Comparison of ENCODE assay signal across 10 mouse cellular contexts in the genomic region with DNA sequence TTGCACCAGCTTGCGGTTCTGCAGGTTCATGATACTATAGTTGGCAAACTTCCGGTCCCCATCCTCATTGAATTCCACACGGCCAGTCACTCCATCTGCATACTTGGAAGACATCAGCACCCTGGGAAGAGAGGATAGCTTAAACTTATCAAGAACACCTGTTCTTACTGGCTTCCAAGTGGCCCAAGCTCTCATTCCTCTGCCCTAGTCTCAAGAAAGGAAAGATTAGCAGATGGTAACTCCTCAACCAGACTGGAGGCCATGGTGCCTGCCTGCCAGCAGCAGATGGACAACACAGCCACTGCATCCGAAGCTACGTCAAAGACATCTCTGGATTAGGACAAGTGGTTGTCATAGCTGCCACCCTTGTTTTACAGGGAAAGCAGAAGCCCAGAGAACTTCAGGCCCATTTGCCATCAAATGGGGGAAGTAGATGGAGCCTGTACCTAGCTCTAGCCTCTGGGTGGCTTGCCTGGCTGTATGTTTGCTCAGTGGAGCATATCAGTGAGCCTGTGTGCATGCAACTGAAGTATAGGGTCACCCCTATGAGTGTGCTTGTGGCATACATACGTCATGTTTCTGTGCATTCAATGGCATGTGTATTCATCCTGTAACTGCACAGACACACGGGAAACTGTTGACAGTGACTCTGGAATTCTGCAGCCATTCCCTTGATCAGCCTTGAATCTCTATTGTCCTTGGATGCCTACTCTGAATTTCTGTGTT. TPM values are rescaled to one million over a fixed set of nuclear protein-coding genes. Genes with fewer than 3 reads are reported as not detected.
DNase-seq lines count a peak whose midpoint lies in the region; ATAC-seq lines count a peak whose summit lies in the region.
"Had no signal": no experiment of that assay in that cellular context is flagged by ENCODE, and none has a peak within 500 bp of the region (broad histone marks: within the 10 kb centered on the region; RNA-seq: fewer than 3 reads in every experiment).

No protein-coding gene starts in this region.

- WGBS in heart, embryonic 13.5 days, result 62% methylated on average over 7 of the region's 7 CpGs
- 75% methylated on average over 7 of the region's 7 CpGs for WGBS in hindbrain, embryonic 11.5 days
- WGBS in midbrain, embryonic 13.5 days, result 70% methylated on average over 7 of the region's 7 CpGs

- no peaks in the 10 kb centered on the region for H3K9me3 ChIP-seq in heart, embryonic 13.5 days
- H3K9me3 ChIP-seq in hindbrain, embryonic 11.5 days (ENCODE audit: control insufficient read depth, low read length), result no peaks in the 10 kb centered on the region
- H3K9me3 ChIP-seq in midbrain, embryonic 13.5 days, result no peaks in the 10 kb centered on the region

- no peak overlapping the region for H3K9ac ChIP-seq in heart, embryonic 13.5 days
- H3K9ac ChIP-seq in hindbrain, embryonic 11.5 days (ENCODE audit: low read depth, low read length), result no peak overlapping the region
- peak overlapping the region; percentile 56 for H3K9ac ChIP-seq in midbrain, embryonic 13.5 days (replicated peaks)

- peaks cover 79% of the 10 kb centered on the region for H3K27me3 ChIP-seq in heart, embryonic 13.5 days (replicated peaks)
- H3K27me3 ChIP-seq in hindbrain, embryonic 11.5 days (ENCODE audit: control insufficient read depth, insufficient read depth, low read length), result peaks cover 20% of the 10 kb centered on the region
- peaks cover 65% of the 10 kb centered on the region for H3K27me3 ChIP-seq in midbrain, embryonic 13.5 days

- H3K36me3 ChIP-seq in heart, embryonic 13.5 days, result no peaks in the 10 kb centered on the region
- H3K36me3 ChIP-seq in hindbrain, embryonic 11.5 days (ENCODE audit: control insufficient read depth, insufficient read depth, low read length), result no peaks in the 10 kb centered on the region
- no peaks in the 10 kb centered on the region; the same call in 1 of the 2 replicates for H3K36me3 ChIP-seq in midbrain, embryonic 13.5 days

- ATAC-seq in heart, embryonic 13.5 days (ENCODE audit: extremely low read depth, insufficient number of reproducible peaks, low FRiP score, low TSS enrichment), result no peak
- ATAC-seq in hindbrain, embryonic 11.5 days (ENCODE audit: low FRiP score), result no peak
- no peak for ATAC-seq in midbrain, embryonic 13.5 days
- ATAC-seq in erythroid progenitor cell, adult 5-6 weeks (replicated peaks; ENCODE audit: low FRiP score, poor library complexity, severe bottlenecking), result no peak

- H3K4me1 ChIP-seq in heart, embryonic 13.5 days, result peaks cover 10% of the 10 kb centered on the region
- H3K4me1 ChIP-seq in hindbrain, embryonic 11.5 days (replicated peaks; ENCODE audit: control insufficient read depth, insufficient read depth, low read length), result peaks cover 3% of the 10 kb centered on the region; the same call in 1 of the 2 replicates
- peaks cover 16% of the 10 kb centered on the region for H3K4me1 ChIP-seq in midbrain, embryonic 13.5 days (replicated peaks)

- no peak for DNase-seq in heart, postnatal 4 days
- peak; percentile 76 for DNase-seq in cerebellum, adult 8-10 months
- no peak for DNase-seq in hindbrain, embryonic 11.5 days (ENCODE audit: low spot score)
- DNase-seq in thymus, postnatal 14 days, result no peak
- no peak for DNase-seq in B cell, adult 2 months

- H3K4me3 ChIP-seq in heart, embryonic 13.5 days, result peak overlapping the region; percentile 54
- H3K4me3 ChIP-seq in hindbrain, embryonic 11.5 days (ENCODE audit: low read depth, low read length), result peak overlapping the region; percentile 36; the same call in 1 of the 2 replicates
- H3K4me3 ChIP-seq in midbrain, embryonic 13.5 days (replicated peaks), result peak overlapping the region; percentile 49

- H3K27ac ChIP-seq in heart, embryonic 13.5 days (replicated peaks), result no peak overlapping the region
- no peak overlapping the region for H3K27ac ChIP-seq in hindbrain, embryonic 11.5 days (ENCODE audit: low read depth, low read length)
- H3K27ac ChIP-seq in midbrain, embryonic 13.5 days, result no peak overlapping the region

- peak overlapping the region; percentile 80 for H3K4me2 ChIP-seq in heart, embryonic 13.5 days
- peak overlapping the region; percentile 63; the same call in 1 of the 2 replicates for H3K4me2 ChIP-seq in hindbrain, embryonic 11.5 days (replicated peaks; ENCODE audit: low read depth, low read length)
- peak overlapping the region; percentile 79 for H3K4me2 ChIP-seq in midbrain, embryonic 13.5 days (replicated peaks)

RNA-seq across cellular contexts. Expression of gene Lrrc26, which starts 14.4 kb away (rescaled TPM):
- not detected in 2 replicates for polyA plus RNA-seq in heart, embryonic 13.5 days (2015; fragmentation: Nextera tagmentation; extraction: Ambion mirVana)
- not detected for total RNA-seq in heart, postnatal 4 days (2021)
- polyA plus RNA-seq in hindbrain, embryonic 11.5 days (2014; fragmentation: Nextera tagmentation; extraction: Ambion mirVana), result not detected in 2 replicates
- polyA plus RNA-seq in midbrain, embryonic 13.5 days (2015; fragmentation: Nextera tagmentation; extraction: Ambion mirVana), result 0.27 TPM in 1 of 2 replicates, not detected in the other
- not detected in 2 replicates for total RNA-seq in erythroid progenitor cell, adult 5-6 weeks (2015; ENCODE audit: low replicate concordance)
- not detected in 2 replicates for total RNA-seq in erythroid progenitor cell, adult 5-6 weeks (2017; ENCODE audit: low replicate concordance)
- polyA plus RNA-seq: heart, embryonic 14.5 days had no signal

RNA-seq across cellular contexts. Expression of gene Grin1, which starts 14.9 kb away (rescaled TPM):
- polyA plus RNA-seq in heart, embryonic 13.5 days (2015; fragmentation: Nextera tagmentation; extraction: Ambion mirVana), result 0.09 and 0.16 TPM in 2 replicates
- total RNA-seq in heart, postnatal 4 days (2021), result not detected
- 3.6 and 3.9 TPM in 2 replicates for polyA plus RNA-seq in hindbrain, embryonic 11.5 days (2014; fragmentation: Nextera tagmentation; extraction: Ambion mirVana)
- polyA plus RNA-seq in midbrain, embryonic 13.5 days (2015; fragmentation: Nextera tagmentation; extraction: Ambion mirVana), result 17.5 and 19.0 TPM in 2 replicates
- total RNA-seq in erythroid progenitor cell, adult 5-6 weeks (2015; ENCODE audit: low replicate concordance), result not detected in 2 replicates
- not detected in 2 replicates for total RNA-seq in erythroid progenitor cell, adult 5-6 weeks (2017; ENCODE audit: low replicate concordance)
- polyA plus RNA-seq: heart, embryonic 14.5 days had no signal

RNA-seq across cellular contexts. Expression of gene Tmem210, which starts 16.1 kb away (rescaled TPM):
- not detected in 2 replicates for polyA plus RNA-seq in heart, embryonic 13.5 days (2015; fragmentation: Nextera tagmentation; extraction: Ambion mirVana)
- not detected for total RNA-seq in heart, postnatal 4 days (2021)
- not detected in 2 replicates for polyA plus RNA-seq in hindbrain, embryonic 11.5 days (2014; fragmentation: Nextera tagmentation; extraction: Ambion mirVana)
- not detected in 2 replicates for polyA plus RNA-seq in midbrain, embryonic 13.5 days (2015; fragmentation: Nextera tagmentation; extraction: Ambion mirVana)
- total RNA-seq in erythroid progenitor cell, adult 5-6 weeks (2015; ENCODE audit: low replicate concordance), result not detected in 2 replicates
- not detected in 2 replicates for total RNA-seq in erythroid progenitor cell, adult 5-6 weeks (2017; ENCODE audit: low replicate concordance)
- polyA plus RNA-seq: heart, embryonic 14.5 days; spleen, adult 2 months had no signal

RNA-seq across cellular contexts. Expression of gene Man1b1, which starts 28.0 kb away (rescaled TPM):
- polyA plus RNA-seq in heart, embryonic 13.5 days (2015; fragmentation: Nextera tagmentation; extraction: Ambion mirVana), result 28.4 and 31.3 TPM in 2 replicates
- total RNA-seq in heart, postnatal 4 days (2021), result 10 to 100 TPM; 27.2 to 28.6 TPM
- polyA plus RNA-seq in hindbrain, embryonic 11.5 days (2014; fragmentation: Nextera tagmentation; extraction: Ambion mirVana), result 86.7 and 133 TPM in 2 replicates
- polyA plus RNA-seq in midbrain, embryonic 13.5 days (2015; fragmentation: Nextera tagmentation; extraction: Ambion mirVana), result 60.0 and 66.4 TPM in 2 replicates
- 20.9 and 40.2 TPM in 2 replicates for total RNA-seq in erythroid progenitor cell, adult 5-6 weeks (2015; ENCODE audit: low replicate concordance)
- 34.1 and 51.6 TPM in 2 replicates for total RNA-seq in erythroid progenitor cell, adult 5-6 weeks (2017; ENCODE audit: low replicate concordance)

RNA-seq across cellular contexts. Expression of gene Anapc2, which starts 31.8 kb away (rescaled TPM):
- 77.3 and 82.5 TPM in 2 replicates for polyA plus RNA-seq in heart, embryonic 13.5 days (2015; fragmentation: Nextera tagmentation; extraction: Ambion mirVana)
- total RNA-seq in heart, postnatal 4 days (2021), result 10 to 100 TPM; 49.7 to 53.1 TPM
- polyA plus RNA-seq in hindbrain, embryonic 11.5 days (2014; fragmentation: Nextera tagmentation; extraction: Ambion mirVana), result 107 and 110 TPM in 2 replicates
- 147 and 149 TPM in 2 replicates for polyA plus RNA-seq in midbrain, embryonic 13.5 days (2015; fragmentation: Nextera tagmentation; extraction: Ambion mirVana)
- total RNA-seq in erythroid progenitor cell, adult 5-6 weeks (2015; ENCODE audit: low replicate concordance), result 34.6 and 55.8 TPM in 2 replicates
- 29.7 and 40.0 TPM in 2 replicates for total RNA-seq in erythroid progenitor cell, adult 5-6 weeks (2017; ENCODE audit: low replicate concordance)
